Mouse (Mus musculus): ENCODE measurements around the gene Nanos3.

The Nanos3 gene

DNA sequence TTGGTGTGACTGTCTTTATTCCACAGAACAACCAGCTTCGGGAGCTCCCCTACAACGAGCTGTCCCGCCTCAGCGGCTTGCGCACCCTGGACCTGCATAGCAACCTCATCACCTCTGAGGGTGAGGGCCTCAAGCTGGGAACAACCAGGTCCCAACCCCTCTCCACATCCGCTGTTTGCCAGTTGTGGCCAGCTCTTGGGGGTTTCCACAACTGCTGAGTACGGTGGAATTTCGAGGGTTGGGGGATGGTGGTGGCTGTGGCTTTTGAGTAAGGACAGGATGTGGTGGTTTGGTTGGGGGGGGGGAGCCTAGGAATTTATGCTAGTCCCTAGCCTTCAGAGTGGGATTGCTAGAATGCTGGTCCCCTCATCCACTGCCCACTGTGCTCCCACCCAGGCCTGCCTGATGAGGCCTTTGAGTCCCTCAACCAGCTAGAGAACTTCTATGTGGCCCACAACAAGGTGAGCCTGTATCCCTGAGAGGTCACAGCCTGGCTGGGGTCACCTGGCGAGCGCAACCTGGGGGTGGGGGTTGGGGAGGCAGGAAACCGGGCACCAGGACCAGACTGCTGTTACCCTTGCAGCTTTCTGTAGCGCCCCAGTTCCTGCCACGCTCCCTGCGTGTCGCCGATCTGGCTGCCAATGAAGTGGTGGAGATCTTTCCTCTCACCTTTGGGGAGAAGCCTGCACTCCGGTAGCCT lies 57.7 kb downstream of the Nanos3 start:
- no peak for DNase-seq (ENCODE audit: low read depth, low spot score)

DNA sequence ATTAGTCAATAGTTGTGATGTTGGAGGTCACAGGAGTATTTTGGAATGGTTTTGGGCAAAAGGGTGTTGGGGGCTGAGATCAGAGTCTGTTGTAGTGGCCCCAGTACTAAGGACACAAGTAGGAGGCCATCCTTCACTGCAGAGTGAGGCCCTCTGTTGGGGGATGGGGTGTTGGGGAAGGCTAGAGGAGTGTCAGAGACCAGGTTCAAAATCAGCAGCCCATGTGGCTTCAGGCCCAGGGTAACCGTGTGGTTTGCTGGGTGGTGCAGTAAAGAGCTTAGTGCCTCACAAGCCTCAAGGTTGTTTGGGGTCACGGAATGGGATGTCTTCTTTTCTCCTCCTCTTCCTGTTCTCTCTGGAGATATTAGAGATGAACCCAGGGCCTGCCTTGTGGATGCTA lies 58.3 kb downstream of the Nanos3 start:
- DNase-seq (ENCODE audit: low read depth, low spot score): no peak

DNA sequence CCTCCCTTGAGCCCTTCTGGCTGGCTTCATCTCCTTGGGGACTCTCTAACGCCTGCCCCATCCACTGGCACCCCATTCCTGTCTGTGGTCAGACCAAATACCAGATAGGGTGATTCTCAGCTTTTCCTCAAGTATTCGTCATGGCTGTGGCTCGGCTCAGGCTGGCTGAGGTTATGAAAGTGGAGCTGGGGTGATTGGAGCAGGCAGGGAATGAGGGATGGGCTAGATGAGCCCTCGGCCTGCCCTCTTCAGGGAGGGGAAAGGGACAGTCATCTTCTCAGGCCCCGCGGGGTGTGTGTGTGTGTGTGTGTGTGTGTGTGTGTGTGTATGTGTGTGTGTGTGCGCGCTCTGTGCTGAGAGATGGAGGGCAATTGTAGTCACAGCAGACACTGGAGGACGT lies 59.4 kb downstream of the Nanos3 start, which contains the start of gene Podnl1:
Gene Podnl1 (plus strand): TSS at position 334 of the 400 bp plus-strand sequence.
- no peak for DNase-seq (ENCODE audit: low read depth, low spot score)

All from mesoderm, embryonic 11.5 days (tissue).